Mouse (Mus musculus): ENCODE measurements at regions not wholly inside any gene's neighbourhood (a gene's known extent, or its start where the extent isn't known, plus 50 kb on each side); places are given as distances from the start of the nearest gene placed in this dataset.

- DNase-seq (ENCODE audit: extremely low spot score in 1 of 2, low spot score in 1 of 2) = no peak
These were observed 379.3 kb downstream of the Gm10295 start for GRCm38 (mm10) chr7:70972023-70972400.

GRCm38 (mm10) chr7:70971323-70972022 lies 379.8 kb downstream of the Gm10295 start:
- no peak for DNase-seq (ENCODE audit: extremely low spot score in 1 of 2, low spot score in 1 of 2)

GRCm38 (mm10) chr7:70952318-70952959 lies 398.8 kb downstream of the Gm10295 start:
- DNase-seq (ENCODE audit: extremely low spot score in 1 of 2, low spot score in 1 of 2) = no peak

DNA sequence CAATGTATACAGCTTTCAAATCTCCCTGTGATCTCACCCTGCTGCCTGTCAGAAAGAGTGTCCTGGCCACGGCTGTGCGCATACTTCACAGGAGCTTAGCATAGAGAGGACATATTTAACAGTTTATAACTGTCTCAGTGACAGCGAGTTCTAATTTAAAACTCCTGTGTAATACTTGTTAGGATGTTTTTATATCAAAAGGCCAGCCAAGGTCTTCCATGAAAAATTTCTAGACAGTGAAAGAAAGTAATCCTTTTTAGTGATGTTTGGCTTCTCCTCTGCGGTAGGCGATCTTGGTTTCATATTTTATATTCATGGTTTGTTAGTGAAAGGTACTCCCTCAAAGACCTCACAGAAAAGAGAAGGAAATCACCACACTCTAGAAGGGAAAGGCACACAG lies 403.0 kb downstream of the Gm10295 start:
- DNase-seq (ENCODE audit: extremely low spot score in 1 of 2, low spot score in 1 of 2) = no peak

GRCm38 (mm10) chr7:70946260-70946659 lies 405.0 kb downstream of the Gm10295 start:
- DNase-seq (ENCODE audit: extremely low spot score in 1 of 2, low spot score in 1 of 2) = no peak

DNA sequence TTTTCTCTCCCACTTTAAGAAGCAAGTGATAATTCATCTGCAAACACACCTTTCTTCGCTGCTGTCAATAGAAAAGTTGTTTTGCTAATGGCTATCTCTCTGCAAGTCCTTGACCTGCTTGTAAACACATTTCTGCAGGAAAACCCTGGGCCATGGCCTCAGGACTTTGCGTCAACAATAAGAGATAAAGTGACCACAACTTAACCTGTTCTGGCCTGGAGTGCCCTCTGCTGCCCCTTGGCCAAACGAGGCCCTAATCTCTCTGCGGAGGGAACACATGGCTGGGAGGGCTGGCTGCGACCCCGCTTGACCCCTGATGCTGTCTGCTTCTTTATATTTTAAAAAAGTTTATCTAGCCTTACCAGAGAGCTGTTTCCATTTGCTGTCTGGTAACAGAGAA lies 420.4 kb downstream of the Gm10295 start:
- no peak for DNase-seq (ENCODE audit: extremely low spot score in 1 of 2, low spot score in 1 of 2)

- DNase-seq (ENCODE audit: extremely low spot score in 1 of 2, low spot score in 1 of 2) = no peak
These were observed 421.4 kb downstream of the Gm10295 start for GRCm38 (mm10) chr7:70929935-70930334.

DNA sequence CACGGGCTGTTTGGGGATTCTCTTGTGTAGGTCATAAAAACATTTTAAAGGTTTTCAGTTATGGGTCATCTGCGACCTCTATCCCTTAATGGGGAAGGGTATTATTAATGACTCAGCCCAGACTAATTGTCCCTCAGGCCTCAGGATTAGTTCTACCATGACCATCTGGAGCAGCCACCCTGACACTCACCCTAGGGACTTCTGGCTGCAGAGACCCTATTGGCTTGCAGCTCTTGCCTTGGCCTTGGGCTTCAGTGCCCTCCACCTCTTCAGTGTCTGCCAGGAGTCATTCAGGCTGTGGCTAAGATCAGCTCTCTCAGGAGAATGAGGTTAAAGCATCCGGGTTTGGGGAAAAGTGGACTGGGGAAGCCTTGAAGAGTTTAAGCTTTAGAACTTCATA lies 423.3 kb downstream of the Gm10295 start:
- DNase-seq (ENCODE audit: extremely low spot score in 1 of 2, low spot score in 1 of 2) = no peak

GRCm38 (mm10) chr7:70917016-70917415 lies 434.3 kb downstream of the Gm10295 start:
- no peak for DNase-seq (ENCODE audit: extremely low spot score in 1 of 2, low spot score in 1 of 2)

- no peak for DNase-seq (ENCODE audit: extremely low spot score in 1 of 2, low spot score in 1 of 2)
These were observed 442.4 kb downstream of the Gm10295 start for GRCm38 (mm10) chr7:70908921-70909320.

DNA sequence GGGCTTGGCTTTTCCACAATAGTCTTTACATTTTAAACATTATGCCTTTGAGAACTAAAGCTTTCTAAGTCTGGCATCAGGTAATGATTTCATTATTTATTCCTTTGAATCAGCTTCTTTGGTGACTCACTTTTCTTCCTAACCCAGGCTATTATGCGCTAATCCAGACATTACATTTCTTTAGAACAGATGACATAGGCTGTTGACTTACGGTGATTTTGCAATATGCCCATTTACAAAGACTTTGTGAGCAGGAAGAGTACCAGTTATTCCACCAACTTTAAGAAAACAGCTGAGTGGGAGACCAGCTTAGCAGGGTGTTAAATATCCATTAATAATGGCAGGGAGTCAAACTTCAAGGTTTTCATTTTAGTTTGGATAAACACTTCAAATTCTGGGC lies 459.6 kb downstream of the Gm10295 start:
- DNase-seq (ENCODE audit: extremely low spot score in 1 of 2, low spot score in 1 of 2) = no peak

- DNase-seq (ENCODE audit: extremely low spot score in 1 of 2, low spot score in 1 of 2) = no peak
These were observed 470.8 kb downstream of the Gm10295 start for GRCm38 (mm10) chr7:70880496-70880895.

GRCm38 (mm10) chr7:70874393-70874792 lies 476.9 kb downstream of the Gm10295 start:
- no peak for DNase-seq (ENCODE audit: extremely low spot score in 1 of 2, low spot score in 1 of 2)

DNA sequence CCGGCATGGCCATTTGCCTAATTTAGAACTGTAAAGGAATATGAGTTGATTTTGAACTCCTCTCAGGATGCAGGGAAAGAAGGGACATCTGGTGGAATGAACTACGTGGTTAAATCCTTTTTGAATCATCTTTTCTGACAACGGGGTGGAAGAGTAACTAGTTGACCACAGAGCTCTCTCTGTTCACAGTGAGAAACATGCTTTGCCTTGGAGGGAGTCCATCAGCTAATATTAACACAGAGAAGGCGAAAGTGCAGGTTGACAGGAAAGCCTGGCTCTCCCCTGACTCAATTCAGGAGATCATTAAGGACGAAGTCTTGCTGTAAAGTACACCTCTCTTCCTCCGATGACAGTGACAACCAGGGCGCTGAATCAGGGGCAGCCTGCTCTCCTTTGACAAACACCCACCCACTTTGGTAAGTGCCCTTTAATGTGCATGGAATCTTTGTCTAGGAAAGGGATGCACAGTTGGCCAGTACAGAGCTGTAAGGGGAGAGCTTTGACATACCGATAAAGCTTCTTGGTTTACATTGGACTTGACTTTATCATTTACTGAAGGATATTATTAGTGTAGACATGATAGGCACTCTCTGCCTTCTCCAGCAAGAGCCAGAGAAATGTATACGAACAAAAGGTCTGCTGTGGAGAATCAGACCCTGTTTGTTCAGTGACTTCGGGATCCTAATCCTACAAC lies 480.3 kb downstream of the Gm10295 start:
- no peak for DNase-seq (ENCODE audit: extremely low spot score in 1 of 2, low spot score in 1 of 2)

- DNase-seq (ENCODE audit: extremely low spot score in 1 of 2, low spot score in 1 of 2) = no peak
These were observed 482.2 kb downstream of the Gm10295 start for GRCm38 (mm10) chr7:70869125-70869524.

DNA sequence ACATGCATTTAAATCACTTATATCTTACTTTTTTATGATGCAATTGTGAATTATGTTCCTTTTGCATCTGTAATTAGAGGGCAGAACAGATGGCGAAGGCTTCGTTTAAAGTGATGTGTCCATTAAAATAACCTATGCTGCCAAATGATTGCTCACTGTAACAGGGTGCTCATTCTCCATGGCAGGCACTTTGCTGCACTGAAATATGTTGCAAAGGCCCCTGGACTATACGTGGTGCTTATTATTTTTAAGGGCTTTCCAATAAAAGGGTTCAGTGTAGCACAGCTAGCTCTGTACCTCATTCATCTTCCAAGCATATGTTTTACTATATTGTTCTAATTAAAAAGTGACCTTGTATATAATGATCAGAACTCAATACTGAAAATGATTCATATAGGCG lies 491.3 kb downstream of the Gm10295 start:
- no peak for DNase-seq (ENCODE audit: extremely low spot score in 1 of 2, low spot score in 1 of 2)

GRCm38 (mm10) chr7:70850726-70851125 lies 484.2 kb upstream of the Nr2f2 start:
- no peak for DNase-seq (ENCODE audit: extremely low spot score in 1 of 2, low spot score in 1 of 2)

DNA sequence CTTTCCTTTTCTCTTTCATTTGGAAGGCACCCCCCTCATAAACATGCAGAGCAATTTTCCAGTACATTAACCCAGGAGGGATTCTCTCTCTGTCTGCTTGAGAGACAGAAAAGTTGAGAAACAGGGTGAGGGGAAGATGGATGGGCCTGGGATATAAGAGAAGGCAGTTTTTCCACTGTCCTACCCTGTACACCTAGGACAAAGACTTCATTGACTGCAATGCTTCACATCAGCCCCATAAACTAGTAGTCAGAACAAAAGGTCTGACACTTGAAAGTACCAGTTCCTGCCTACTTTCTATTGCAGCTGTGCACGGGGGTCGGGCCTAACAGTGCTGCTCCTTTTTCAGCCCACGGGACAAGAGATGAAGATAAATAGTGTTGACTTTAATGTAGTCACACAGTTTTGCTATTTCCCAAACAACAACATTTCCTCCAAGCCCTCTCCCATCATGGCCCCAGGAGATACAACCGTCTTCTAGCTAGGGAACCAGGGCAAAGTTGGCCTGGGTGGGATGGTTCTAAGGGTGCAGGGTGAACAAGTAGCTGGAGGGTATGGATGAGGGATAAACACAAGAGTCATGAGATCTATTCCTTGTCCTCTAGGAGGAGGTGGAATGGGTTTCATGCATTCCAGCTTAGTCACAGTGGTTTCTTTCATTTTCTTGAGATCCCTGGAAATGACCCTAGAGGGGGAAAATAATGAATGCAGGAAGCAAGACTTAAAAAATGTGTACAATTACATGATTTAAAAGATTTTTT lies 481.7 kb upstream of the Nr2f2 start:
- no peak for DNase-seq (ENCODE audit: extremely low spot score in 1 of 2, low spot score in 1 of 2)

DNA sequence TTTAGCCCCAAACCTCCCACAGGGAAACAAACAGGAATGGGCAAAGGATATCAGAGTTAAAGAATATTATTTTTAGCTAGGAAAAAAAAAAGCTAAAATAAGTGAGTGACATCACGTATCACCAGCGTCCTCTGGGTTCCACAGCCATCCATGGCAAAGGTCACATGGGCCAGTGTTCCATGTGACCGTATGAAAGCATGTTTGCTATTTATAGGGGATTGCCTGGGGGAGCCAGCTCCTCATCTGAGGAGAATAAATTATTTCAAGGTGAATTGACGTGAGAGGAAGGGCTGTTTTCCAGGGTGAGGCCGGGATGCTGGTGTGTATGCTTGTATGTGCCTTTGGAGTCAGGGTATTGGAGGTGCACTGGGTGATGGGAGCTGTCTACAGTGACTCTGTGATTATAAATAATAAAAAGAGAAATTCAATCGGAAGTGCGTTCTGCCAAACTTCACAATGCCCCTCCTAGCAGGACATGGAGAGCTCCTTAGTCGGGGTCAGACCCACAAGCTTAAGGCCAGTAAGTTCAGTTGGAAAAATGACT lies 481.0 kb upstream of the Nr2f2 start:
- DNase-seq (ENCODE audit: extremely low spot score in 1 of 2, low spot score in 1 of 2) = no peak

- DNase-seq (ENCODE audit: extremely low spot score in 1 of 2, low spot score in 1 of 2) = no peak
These were observed 479.5 kb upstream of the Nr2f2 start for GRCm38 (mm10) chr7:70846076-70846475.

DNA sequence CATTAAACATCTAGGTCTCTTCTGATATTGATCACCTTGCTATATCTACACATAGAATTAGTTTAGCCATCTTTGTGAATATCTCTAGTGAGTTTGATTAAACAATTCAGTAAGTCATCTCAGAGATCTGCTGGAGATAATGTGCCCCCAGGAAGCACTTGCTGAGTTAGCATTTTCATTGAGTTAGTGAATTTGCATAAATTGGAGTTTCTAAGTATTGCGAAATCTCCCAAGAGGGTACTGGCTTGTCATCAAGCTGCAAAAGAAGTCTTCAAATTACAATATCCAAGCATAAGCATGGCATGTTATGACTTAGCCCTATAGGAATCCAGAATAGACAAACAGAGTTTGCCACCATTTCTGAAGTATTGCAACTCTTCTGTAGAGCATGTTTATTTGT lies 473.6 kb upstream of the Nr2f2 start:
- DNase-seq (ENCODE audit: extremely low spot score in 1 of 2, low spot score in 1 of 2) = no peak

All from layer of hippocampus, postnatal 25 days (tissue).